Mouse (Mus musculus): Measurements from ENCODE around the gene Syt9.
A peak's percentile ranks its signal among the peaks of the same experiment; 100 is the strongest.

Syt9 gene

GRCm38 (mm10) chr7:107540034-107540433 is 169.5 kb downstream of the Syt9 start:
- no peak for DNase-seq (ENCODE audit: extremely low spot score)

- DNase-seq (ENCODE audit: extremely low spot score), result no peak
Observed at GRCm38 (mm10) chr7:107545011-107545410, 174.5 kb downstream of the Syt9 start.

- no peak for DNase-seq (ENCODE audit: extremely low spot score)
Observed at GRCm38 (mm10) chr7:107547872-107548271, 177.3 kb downstream of the Syt9 start.

GRCm38 (mm10) chr7:107553461-107553860 is 182.9 kb downstream of the Syt9 start:
- DNase-seq (ENCODE audit: extremely low spot score), result no peak

- DNase-seq (ENCODE audit: extremely low spot score), result no peak
Observed at GRCm38 (mm10) chr7:107555906-107556305, 185.4 kb downstream of the Syt9 start.

GRCm38 (mm10) chr7:107560675-107561074 is 190.1 kb downstream of the Syt9 start:
- DNase-seq (ENCODE audit: extremely low spot score), result no peak

GRCm38 (mm10) chr7:107561584-107561983 is 191.1 kb downstream of the Syt9 start:
- no peak for DNase-seq (ENCODE audit: extremely low spot score)

GRCm38 (mm10) chr7:107563727-107564126 is 193.2 kb downstream of the Syt9 start:
- DNase-seq (ENCODE audit: extremely low spot score), result no peak

GRCm38 (mm10) chr7:107567261-107567671 is 196.7 kb downstream of the Syt9 start, which contains the start of gene Olfml1:
TSS of gene Olfml1 (plus strand) at chr7:107567446.
- DNase-seq (ENCODE audit: extremely low spot score), result peak; percentile 50

- DNase-seq (ENCODE audit: extremely low spot score), result no peak
Observed at GRCm38 (mm10) chr7:107567674-107568073, 197.1 kb downstream of the Syt9 start.

GRCm38 (mm10) chr7:107568971-107569370 is 198.4 kb downstream of the Syt9 start:
- no peak for DNase-seq (ENCODE audit: extremely low spot score)

GRCm38 (mm10) chr7:107573856-107574255 is 203.3 kb downstream of the Syt9 start:
- DNase-seq (ENCODE audit: extremely low spot score), result no peak

- DNase-seq (ENCODE audit: extremely low spot score), result no peak
Observed at GRCm38 (mm10) chr7:107574276-107574675, 203.7 kb downstream of the Syt9 start.

- no peak for DNase-seq (ENCODE audit: extremely low spot score)
Observed at GRCm38 (mm10) chr7:107592641-107593040, 222.1 kb downstream of the Syt9 start.

- no peak for DNase-seq (ENCODE audit: extremely low spot score)
Observed at GRCm38 (mm10) chr7:107593904-107594303, 223.4 kb downstream of the Syt9 start.

- DNase-seq (ENCODE audit: extremely low spot score), result peak; percentile 56
Observed at GRCm38 (mm10) chr7:107594325-107594856, 223.9 kb downstream of the Syt9 start.

- DNase-seq (ENCODE audit: extremely low spot score), result peak; percentile 91
Observed at GRCm38 (mm10) chr7:107594857-107595402, 224.4 kb downstream of the Syt9 start, which contains the start of gene Ppfibp2. TSS of gene Ppfibp2 (plus strand) at chr7:107595207.

GRCm38 (mm10) chr7:107595426-107595825 is 224.9 kb downstream of the Syt9 start:
- no peak for DNase-seq (ENCODE audit: extremely low spot score)

GRCm38 (mm10) chr7:107596753-107597152 is 226.2 kb downstream of the Syt9 start:
- DNase-seq (ENCODE audit: extremely low spot score), result no peak

- DNase-seq (ENCODE audit: extremely low spot score), result no peak
Observed at GRCm38 (mm10) chr7:107597956-107598355, 227.4 kb downstream of the Syt9 start.

Measured in embryo, embryonic 9.5 days (tissue).